Mouse (Mus musculus) hindbrain, embryonic 12.5 days (tissue): ENCODE results near the gene Cd200r4. TPM values are rescaled to one million over a fixed set of nuclear protein-coding genes. Genes with fewer than 3 reads are reported as not detected.

Source experiments
- polyA plus RNA-seq: library from polyadenylated mRNA; unstranded; fragments of >200 nt; fragmentation: Nextera tagmentation; extraction: Ambion mirVana; gene quantifications from 2 replicates; pipeline ENCODE4 v1.2.1, GENCODE M21; 2016

The Cd200r4 gene
- polyA plus RNA-seq, 1 experiment from 2014 or later = not detected

Other genes with a start within 250 kb of the Cd200r4 start
- 9.4 and 9.9 TPM in 2 replicates for gene Nepro, start 87.4 kb upstream of the Cd200r4 start, polyA plus RNA-seq
- 34.3 and 37.9 TPM in 2 replicates for gene Gtpbp8, start 65.4 kb upstream of the Cd200r4 start, polyA plus RNA-seq
- 0.52 and 0.96 TPM in 2 replicates for gene Cd200r1, start 46.0 kb upstream of the Cd200r4 start, polyA plus RNA-seq
- gene Cd200r2, start 55.4 kb downstream of the Cd200r4 start, polyA plus RNA-seq = not detected in 2 replicates
- not detected in 2 replicates for gene Cd200r3, start 131.9 kb downstream of the Cd200r4 start, polyA plus RNA-seq